In the genomic region with DNA sequence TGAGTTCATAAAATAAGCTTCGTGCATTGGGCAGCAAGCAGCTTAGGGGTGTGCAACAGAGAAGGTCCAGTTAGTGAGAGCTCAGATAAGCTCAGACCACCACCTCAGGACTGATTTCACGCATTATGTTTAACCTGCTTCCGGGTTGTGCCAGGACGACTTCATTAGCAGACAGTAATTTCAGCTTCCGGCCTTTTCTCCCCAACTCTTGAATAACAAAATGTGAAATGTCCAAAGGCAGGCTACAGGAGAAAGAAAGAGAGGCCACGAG, we compare ENCODE assay signal across 18 mouse cellular contexts.
"Had no signal": no experiment of that assay in that cellular context is flagged by ENCODE, and none has a peak within 500 bp of the region (broad histone marks: within the 10 kb centered on the region; RNA-seq: fewer than 3 reads in every experiment).

No protein-coding gene starts in this region.

- H3K27me3 ChIP-seq: limb, embryonic 15.5 days; neural tube, embryonic 13.5 days; stomach, embryonic 15.5 days had no signal

- H3K9me3 ChIP-seq: limb, embryonic 15.5 days; neural tube, embryonic 13.5 days; stomach, embryonic 15.5 days had no signal

- H3K9ac ChIP-seq: limb, embryonic 15.5 days; liver, embryonic 14.5 days; liver, postnatal 0 days; stomach, embryonic 15.5 days had no signal

- DNase-seq: kidney, adult 2 months; kidney, postnatal 25 days; layer of hippocampus, adult 9-11 months; liver, postnatal 0 days; retina, postnatal 1 day; right cerebral cortex, postnatal 25 days; thymus, postnatal 4 days had no signal

- H3K27ac ChIP-seq: kidney, postnatal 0 days; layer of hippocampus, adult 2 months; liver, embryonic 14.5 days; macrophage; neural tube, embryonic 13.5 days; stomach, embryonic 15.5 days had no signal

- ATAC-seq: intestine, postnatal 0 days; liver, postnatal 0 days; lung, postnatal 0 days; midbrain, embryonic 16.5 days had no signal

- H3K36me3 ChIP-seq: limb, embryonic 15.5 days; neural tube, embryonic 13.5 days; stomach, embryonic 15.5 days had no signal

- H3K4me3 ChIP-seq: layer of hippocampus, adult 2 months; myocyte had no signal
